Mouse (Mus musculus) thymus, adult 2 months (tissue): ENCODE data around the gene Plac1. TPM values are rescaled to one million over a fixed set of nuclear protein-coding genes. Genes with fewer than 3 reads are reported as not detected.

Source experiments
- DNase-seq: peaks from one replicate; pipeline ENCODE4 v3.0.0; 2021
- H3K27ac ChIP-seq: fragments of 200-500 bp; 2 replicates; pipeline ENCODE4 v1.5.1; 2012; ENCODE audit warnings: low read length, control low read depth; ENCODE audit not compliant: control insufficient read depth, insufficient read depth
- H3K27me3 ChIP-seq: fragments of 200-500 bp; 2 replicates; pipeline ENCODE4 v1.6.1; 2012; ENCODE audit warnings: mild to moderate bottlenecking, low read length, moderate library complexity, mixed read lengths; ENCODE audit not compliant: control insufficient read depth, insufficient read depth
- H3K36me3 ChIP-seq: fragments of 200-500 bp; 2 replicates; pipeline ENCODE4 v1.6.1; 2012; ENCODE audit warnings: mild to moderate bottlenecking, low read length, moderate library complexity; ENCODE audit not compliant: control insufficient read depth, insufficient read depth
- H3K4me1 ChIP-seq: fragments of 200-500 bp; replicated peaks from 2 replicates; pipeline ENCODE4 v1.6.1; 2012; ENCODE audit warnings: low read length; ENCODE audit not compliant: control insufficient read depth, insufficient read depth
- H3K4me3 ChIP-seq: fragments of 200-500 bp; 2 replicates; pipeline ENCODE4 v1.5.1; 2012; ENCODE audit warnings: mild to moderate bottlenecking, low read length, control low read depth, moderate library complexity; ENCODE audit not compliant: control insufficient read depth, insufficient read depth
- CTCF ChIP-seq: fragments of 200-500 bp; IDR thresholded peaks from 2 replicates; pipeline ENCODE4 v1.5.1; 2012; ENCODE audit warnings: mild to moderate bottlenecking, control low read depth, low read length, moderate library complexity, borderline replicate concordance; ENCODE audit not compliant: control insufficient read depth, poor library complexity, insufficient read depth; ENCODE audit errors: extremely low read depth
- POLR2A ChIP-seq: fragments of 200-500 bp; IDR thresholded peaks from 2 replicates; pipeline ENCODE4 v1.6.1; 2012; ENCODE audit warnings: mild to moderate bottlenecking, low read length, control low read depth, moderate library complexity; ENCODE audit not compliant: control insufficient read depth, poor library complexity, insufficient read depth; ENCODE audit errors: extremely low read depth
- WGBS: fragments of 180-500 bp; shearing (Covaris S2); methylation state at CpG from one replicate; pipeline ENCODE4 v1.1.7; 2018; 5-methylcytosine and 5-hydroxymethylcytosine counted together
- polyA plus RNA-seq: library from polyadenylated mRNA; depleted of rRNA; stranded (reverse); fragments of >200 nt; gene quantifications from 2 replicates; pipeline ENCODE4 v1.2.3, GENCODE M21; 2012

Plac1 gene
- polyA plus RNA-seq, 1 experiment: 0.31 TPM

GRCm38 (mm10) chrX:53099266-53099665 is 140.6 kb downstream of the Plac1 start:
- no peaks in the 10 kb centered on the region for H3K27me3 ChIP-seq
- no peaks in the 10 kb centered on the region for H3K4me1 ChIP-seq
- H3K36me3 ChIP-seq: no peaks in the 10 kb centered on the region
- no peak overlapping the region for H3K4me3 ChIP-seq
- TF ChIP-seq POLR2A (no peak), CTCF (no peak)
- H3K27ac ChIP-seq: no peak overlapping the region
- 92% methylated on average over 3 of the region's 3 CpGs for WGBS
- no peak for DNase-seq

- Histone ChIP-seq H3K27ac (no peak overlapping the region), H3K4me1 (no peaks in the 10 kb centered on the region), H3K27me3 (no peaks in the 10 kb centered on the region), H3K4me3 (no peak overlapping the region), H3K36me3 (no peaks in the 10 kb centered on the region)
- no peak for DNase-seq
- TF ChIP-seq CTCF (no peak), POLR2A (no peak)
- WGBS: 92% methylated on average over 4 of the region's 4 CpGs
Observed at GRCm38 (mm10) chrX:53098293-53098692, 141.6 kb downstream of the Plac1 start.

GRCm38 (mm10) chrX:53097786-53098185 is 142.1 kb downstream of the Plac1 start:
- no peak overlapping the region for H3K27ac ChIP-seq
- H3K4me1 ChIP-seq: no peaks in the 10 kb centered on the region
- no peak for TF ChIP-seq POLR2A
- TF ChIP-seq CTCF: no peak
- no peak overlapping the region for H3K4me3 ChIP-seq
- no peaks in the 10 kb centered on the region for H3K36me3 ChIP-seq
- no peak for DNase-seq
- H3K27me3 ChIP-seq: no peaks in the 10 kb centered on the region
- WGBS: 91% methylated on average over 4 of the region's 4 CpGs

GRCm38 (mm10) chrX:53093381-53093780 is 146.5 kb downstream of the Plac1 start:
- no peaks in the 10 kb centered on the region for H3K27me3 ChIP-seq
- H3K27ac ChIP-seq: no peak overlapping the region
- no peaks in the 10 kb centered on the region for H3K4me1 ChIP-seq
- TF ChIP-seq CTCF (no peak), POLR2A (no peak)
- DNase-seq: no peak
- H3K36me3 ChIP-seq: no peaks in the 10 kb centered on the region
- 89% methylated on average over 2 of the region's 2 CpGs for WGBS
- H3K4me3 ChIP-seq: no peak overlapping the region

- Histone ChIP-seq H3K36me3 (no peaks in the 10 kb centered on the region), H3K4me1 (no peaks in the 10 kb centered on the region), H3K27me3 (no peaks in the 10 kb centered on the region), H3K4me3 (no peak overlapping the region), H3K27ac (no peak overlapping the region)
- TF ChIP-seq CTCF: no peak
- TF ChIP-seq POLR2A: no peak
- 78% methylated on average over 5 of the region's 5 CpGs for WGBS
- DNase-seq: no peak
Observed at GRCm38 (mm10) chrX:53088663-53089292, 151.1 kb downstream of the Plac1 start.

GRCm38 (mm10) chrX:53087202-53087601 is 152.7 kb downstream of the Plac1 start:
- Histone ChIP-seq H3K4me3 (no peak overlapping the region), H3K36me3 (no peaks in the 10 kb centered on the region), H3K4me1 (no peaks in the 10 kb centered on the region), H3K27me3 (no peaks in the 10 kb centered on the region), H3K27ac (no peak overlapping the region)
- TF ChIP-seq CTCF: no peak
- no peak for DNase-seq
- 100% methylated on average over 1 of the region's 1 CpGs for WGBS

- Histone ChIP-seq H3K27me3 (no peaks in the 10 kb centered on the region), H3K36me3 (no peaks in the 10 kb centered on the region), H3K4me3 (no peak overlapping the region), H3K4me1 (no peaks in the 10 kb centered on the region), H3K27ac (no peak overlapping the region)
- TF ChIP-seq POLR2A (no peak), CTCF (no peak)
- no peak for DNase-seq
- WGBS: 96% methylated on average over 5 of the region's 5 CpGs
Observed at GRCm38 (mm10) chrX:53085559-53085958, 154.4 kb downstream of the Plac1 start.
